ENCODE assay signal across 11 mouse cellular contexts in genomic region chr19:59267417-59267963, GRCm38 (mm10). TPM values are rescaled to one million over a fixed set of nuclear protein-coding genes. Genes with fewer than 3 reads are reported as not detected.
DNase-seq lines count a peak whose midpoint lies in the region; ATAC-seq and TF ChIP-seq lines count a peak whose summit lies in the region.
"Had no signal": no experiment of that assay in that cellular context is flagged by ENCODE, and none has a peak within 500 bp of the region (broad histone marks: within the 10 kb centered on the region; RNA-seq: fewer than 3 reads in every experiment).

No protein-coding gene starts in this region.

- no peak for TF ChIP-seq CTCF in kidney, postnatal 0 days (IDR thresholded peaks at IDR 0.05; ENCODE audit: low read depth)
- no peak for TF ChIP-seq CTCF in kidney, adult 2 months (conservative IDR thresholded peaks at IDR 0.05; ENCODE audit: insufficient read depth, insufficient read length, low read depth, low read length)
- no peak for TF ChIP-seq CTCF in gastrocnemius, adult 2 months (IDR thresholded peaks at IDR 0.05)

- H3K4me1 ChIP-seq in kidney, postnatal 0 days (replicated peaks; ENCODE audit: insufficient read depth, low read length), result no peaks in the 10 kb centered on the region
- no peaks in the 10 kb centered on the region for H3K4me1 ChIP-seq in kidney, adult 2 months (ENCODE audit: control insufficient read depth, insufficient read depth, low read length)
- peaks cover 16% of the 10 kb centered on the region; the same call in 1 of the 2 replicates for H3K4me1 ChIP-seq in embryonic facial prominence, embryonic 12.5 days
- 0 out of 2 replicates have a peak, but pooled peaks cover 9% of the 10 kb centered on the region for H3K4me1 ChIP-seq in hindbrain, embryonic 14.5 days (replicated peaks; ENCODE audit: control insufficient read depth, insufficient read depth, low read length)

- no peaks in the 10 kb centered on the region for H3K27me3 ChIP-seq in kidney, postnatal 0 days (ENCODE audit: insufficient read depth, low read length)
- H3K27me3 ChIP-seq in kidney, adult 2 months (replicated peaks; ENCODE audit: control insufficient read depth, insufficient read depth, low read length), result no peaks in the 10 kb centered on the region
- peaks cover 7% of the 10 kb centered on the region; the same call in 1 of the 2 replicates for H3K27me3 ChIP-seq in embryonic facial prominence, embryonic 12.5 days
- no peaks in the 10 kb centered on the region for H3K27me3 ChIP-seq in hindbrain, embryonic 14.5 days (ENCODE audit: control insufficient read depth, insufficient read depth, low read length)

- ATAC-seq in kidney, postnatal 0 days (replicated peaks; ENCODE audit: low FRiP score, low read depth), result no peak
- no peak for ATAC-seq in embryonic facial prominence, embryonic 12.5 days (ENCODE audit: insufficient number of reproducible peaks, insufficient read depth, low FRiP score, low TSS enrichment)
- ATAC-seq in hindbrain, embryonic 14.5 days (ENCODE audit: low FRiP score), result peak; percentile 34; the same call in 1 of the 2 replicates
- no peak; the same call in 1 of the 2 replicates for ATAC-seq in granulocyte monocyte progenitor cell, adult 5-6 weeks (replicated peaks; ENCODE audit: poor library complexity, severe bottlenecking)

- 5% methylated on average over 5 of the region's 5 CpGs for WGBS in kidney, postnatal 0 days
- WGBS in kidney, adult 2 months, result 22% methylated on average over 5 of the region's 5 CpGs
- WGBS in embryonic facial prominence, embryonic 12.5 days, result 10% methylated on average over 5 of the region's 5 CpGs
- WGBS in hindbrain, embryonic 14.5 days, result 8% methylated on average over 5 of the region's 5 CpGs

- no peak overlapping the region for H3K9ac ChIP-seq in kidney, postnatal 0 days (ENCODE audit: low read depth, low read length)
- H3K9ac ChIP-seq in embryonic facial prominence, embryonic 12.5 days, result no peak overlapping the region
- 0 out of 2 replicates have a peak overlapping the region, but pooled peaks have one; percentile 33 for H3K9ac ChIP-seq in hindbrain, embryonic 14.5 days

- H3K4me3 ChIP-seq in kidney, postnatal 0 days (replicated peaks; ENCODE audit: low read depth, low read length), result no peak overlapping the region
- H3K4me3 ChIP-seq in kidney, adult 2 months (ENCODE audit: insufficient read depth, low read depth, low read length), result no peak overlapping the region
- no peak overlapping the region for H3K4me3 ChIP-seq in embryonic facial prominence, embryonic 12.5 days
- no peak overlapping the region for H3K4me3 ChIP-seq in hindbrain, embryonic 14.5 days (replicated peaks; ENCODE audit: low read length)
- H3K4me3 ChIP-seq in gastrocnemius, adult 2 months, result no peak overlapping the region

- H3K36me3 ChIP-seq in kidney, postnatal 0 days (ENCODE audit: insufficient read depth, low read length), result no peaks in the 10 kb centered on the region
- no peaks in the 10 kb centered on the region for H3K36me3 ChIP-seq in kidney, adult 2 months (ENCODE audit: control insufficient read depth, insufficient read depth, low read length)
- H3K36me3 ChIP-seq in embryonic facial prominence, embryonic 12.5 days, result no peaks in the 10 kb centered on the region
- no peaks in the 10 kb centered on the region for H3K36me3 ChIP-seq in hindbrain, embryonic 14.5 days (replicated peaks; ENCODE audit: control insufficient read depth, insufficient read depth)

- TF ChIP-seq POLR2A in kidney, adult 2 months (IDR thresholded peaks at IDR 0.05; ENCODE audit: low read depth, low read length), result no peak

- no peaks in the 10 kb centered on the region for H3K9me3 ChIP-seq in kidney, postnatal 0 days (replicated peaks; ENCODE audit: low read length)
- no peaks in the 10 kb centered on the region for H3K9me3 ChIP-seq in embryonic facial prominence, embryonic 12.5 days
- no peaks in the 10 kb centered on the region for H3K9me3 ChIP-seq in hindbrain, embryonic 14.5 days (ENCODE audit: control insufficient read depth, low read length)

- peak overlapping the region; percentile 54 for H3K27ac ChIP-seq in kidney, postnatal 0 days
- H3K27ac ChIP-seq in kidney, adult 2 months (ENCODE audit: insufficient read depth, low read depth, low read length), result no peak overlapping the region
- H3K27ac ChIP-seq in embryonic facial prominence, embryonic 12.5 days, result 0 out of 2 replicates have a peak overlapping the region, but pooled peaks have one; percentile 4
- H3K27ac ChIP-seq in hindbrain, embryonic 14.5 days, result peak overlapping the region; percentile 3; the same call in 1 of the 2 replicates
- no peak overlapping the region for H3K27ac ChIP-seq in gastrocnemius, adult 2 months

- intact Hi-C loops in gastrocnemius, adult 2 months (cut with DNase I), result no loop called here

- H3K4me2 ChIP-seq in kidney, postnatal 0 days (ENCODE audit: low read length), result 0 out of 2 replicates have a peak overlapping the region, but pooled peaks have one; percentile 7
- 0 out of 2 replicates have a peak overlapping the region, but pooled peaks have one; percentile 1 for H3K4me2 ChIP-seq in embryonic facial prominence, embryonic 12.5 days (replicated peaks)
- no peak overlapping the region for H3K4me2 ChIP-seq in hindbrain, embryonic 14.5 days (replicated peaks)

- DNase-seq in kidney, postnatal 0 days (ENCODE audit: low spot score), result peak; percentile 54
- DNase-seq in kidney, adult 2 months, result no peak
- no peak for DNase-seq in hindbrain, embryonic 14.5 days (ENCODE audit: low spot score)
- peak; percentile 41 for DNase-seq in retina, postnatal 1 day
- DNase-seq in gastrocnemius, adult 2 months, result no peak
- DNase-seq: gastrocnemius, postnatal 10 days; spleen, adult 18-20 months had no signal

RNA-seq across cellular contexts. Expression of gene Slc18a2, which starts 6.8 kb away (rescaled TPM):
- polyA plus RNA-seq in kidney, postnatal 0 days (2015; fragmentation: Nextera tagmentation; extraction: Ambion mirVana), result 4.1 and 4.5 TPM in 2 replicates
- polyA plus RNA-seq in kidney, adult 2 months (2012; rRNA removed), result 0.86 and 1.6 TPM in 2 replicates
- polyA plus RNA-seq in embryonic facial prominence, embryonic 12.5 days (2016; fragmentation: Nextera tagmentation; extraction: Ambion mirVana), result 8.1 and 10.4 TPM in 2 replicates
- polyA plus RNA-seq in hindbrain, embryonic 14.5 days (2014; fragmentation: Nextera tagmentation; extraction: Ambion mirVana), result 17.7 and 19.8 TPM in 2 replicates
- under 1 TPM; 0.08 to 0.10 TPM for total RNA-seq in gastrocnemius, adult 2 months (2021)
- total RNA-seq in granulocyte monocyte progenitor cell, adult 5-6 weeks (2014; fragmentation: Nextera tagmentation), result 8.7 and 9.6 TPM in 2 replicates
- 3.7 TPM in 2 replicates for total RNA-seq in granulocyte monocyte progenitor cell, adult 5-6 weeks (2017)

RNA-seq across cellular contexts. Expression of gene Kcnk18, which starts 48.5 kb away (rescaled TPM):
- not detected in 2 replicates for polyA plus RNA-seq in kidney, postnatal 0 days (2015; fragmentation: Nextera tagmentation; extraction: Ambion mirVana)
- polyA plus RNA-seq in kidney, adult 2 months (2012; rRNA removed), result not detected in 2 replicates
- not detected in 2 replicates for polyA plus RNA-seq in embryonic facial prominence, embryonic 12.5 days (2016; fragmentation: Nextera tagmentation; extraction: Ambion mirVana)
- polyA plus RNA-seq in hindbrain, embryonic 14.5 days (2014; fragmentation: Nextera tagmentation; extraction: Ambion mirVana), result not detected in 2 replicates
- total RNA-seq in gastrocnemius, adult 2 months (2021), result not detected
- total RNA-seq in granulocyte monocyte progenitor cell, adult 5-6 weeks (2014; fragmentation: Nextera tagmentation), result not detected in 2 replicates
- not detected in 2 replicates for total RNA-seq in granulocyte monocyte progenitor cell, adult 5-6 weeks (2017)
- total RNA-seq: gastrocnemius, postnatal 10 days; MEL had no signal
- polyA plus RNA-seq: limb, embryonic 14.5 days had no signal

RNA-seq across cellular contexts. Expression of gene Rps12-ps3, which starts 54.6 kb away (rescaled TPM):
- polyA plus RNA-seq in kidney, postnatal 0 days (2015; fragmentation: Nextera tagmentation; extraction: Ambion mirVana), result 23.1 and 38.7 TPM in 2 replicates
- polyA plus RNA-seq in kidney, adult 2 months (2012; rRNA removed), result 1,736 and 1,795 TPM in 2 replicates
- 5.6 and 24.4 TPM in 2 replicates for polyA plus RNA-seq in embryonic facial prominence, embryonic 12.5 days (2016; fragmentation: Nextera tagmentation; extraction: Ambion mirVana)
- polyA plus RNA-seq in hindbrain, embryonic 14.5 days (2014; fragmentation: Nextera tagmentation; extraction: Ambion mirVana), result 16.6 and 17.1 TPM in 2 replicates
- 100 to 1,000 TPM; 256 to 333 TPM for total RNA-seq in gastrocnemius, adult 2 months (2021)
- 373 and 396 TPM in 2 replicates for total RNA-seq in granulocyte monocyte progenitor cell, adult 5-6 weeks (2014; fragmentation: Nextera tagmentation)
- total RNA-seq in granulocyte monocyte progenitor cell, adult 5-6 weeks (2017), result 747 and 1,107 TPM in 2 replicates

Comparison
In these comparisons a context has a peak if more than half of its experiments do, and no peak if none do; other contexts are left out.
1. DNase-seq: peak in kidney, postnatal 0 days (single experiment) and retina, postnatal 1 day (single experiment); none in kidney, adult 2 months (single experiment), hindbrain, embryonic 14.5 days (single experiment) and gastrocnemius, adult 2 months (single experiment).
2. H3K27ac ChIP-seq: peak in kidney, postnatal 0 days (single experiment), embryonic facial prominence, embryonic 12.5 days (single experiment) and hindbrain, embryonic 14.5 days (single experiment); none in kidney, adult 2 months (single experiment) and gastrocnemius, adult 2 months (single experiment).
3. RNA of gene Rps12-ps3, which starts 54.6 kb away (polyA plus RNA-seq): 1,736 to 1,795 TPM in kidney, adult 2 months; 23.1 to 38.7 TPM in kidney, postnatal 0 days, 16.6 to 17.1 TPM in hindbrain, embryonic 14.5 days and 5.6 to 24.4 TPM in embryonic facial prominence, embryonic 12.5 days; every median in the first group is over 10 times any median in the second.